Mouse (Mus musculus): ENCODE results near the gene Jund. TPM values are rescaled to one million over a fixed set of nuclear protein-coding genes. Genes with fewer than 3 reads are reported as not detected.

The Jund gene
- polyA plus RNA-seq (2012; fragmentation: generic; extraction: Trizol) = 128 TPM
- long read RNA-seq, experiment 1, transcript Jund-201 (1 exons, 1,668 nt) = major isoform, 20 of 20 reads
- long read RNA-seq, experiment 1, partial matches to known transcripts = 0 of 20 reads
- long read RNA-seq, experiment 1, other reads (novel, unspliced or antisense) = 0 of 20 reads
- long read RNA-seq, experiment 2, partial matches to known transcripts = 0 of 1 reads
- long read RNA-seq, experiment 2, other reads (novel, unspliced or antisense) = 0 of 1 reads

DNA sequence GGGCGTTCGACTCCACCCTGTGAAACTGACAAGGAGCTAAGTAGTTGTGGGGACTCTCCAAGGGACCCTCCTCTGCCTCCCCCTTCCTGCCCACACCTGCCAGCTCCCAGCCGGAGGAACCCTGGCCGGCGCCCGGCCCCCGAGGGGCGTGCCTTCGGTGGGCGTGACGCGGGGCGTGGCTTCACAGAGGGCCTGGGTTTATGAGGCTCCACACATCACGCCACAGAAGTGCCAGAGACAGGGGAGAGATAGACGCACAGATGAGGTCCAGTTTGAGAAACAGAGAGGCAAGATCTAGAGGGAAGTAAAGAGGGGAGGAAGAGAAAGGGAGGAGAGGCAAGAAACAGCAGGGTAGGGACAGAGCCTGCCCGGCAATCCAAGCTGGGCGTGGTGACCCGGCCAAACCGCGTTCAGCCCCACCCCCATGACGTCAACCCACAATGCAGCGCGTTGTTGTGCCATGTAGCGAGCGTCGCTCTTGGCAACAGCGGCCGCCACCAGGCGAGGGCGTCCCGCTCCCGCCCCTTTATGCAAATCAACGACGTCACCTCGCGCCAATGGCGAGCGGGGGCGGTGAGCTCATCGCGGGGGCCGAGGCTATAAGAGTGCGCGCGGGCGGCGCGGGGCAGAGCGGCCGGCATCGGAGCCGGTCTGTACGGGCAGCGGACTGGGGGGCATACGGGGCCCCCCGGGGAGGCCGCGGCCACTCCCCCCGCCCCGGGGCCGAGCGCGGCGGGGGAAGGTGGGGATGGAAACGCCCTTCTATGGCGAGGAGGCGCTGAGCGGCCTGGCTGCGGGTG lies at the start of gene Jund:
Gene Jund, plus strand, starts transcription at position 640 of the 800 bp plus-strand sequence.
- H3K36me3 ChIP-seq (ENCODE audit: control insufficient read depth, insufficient read depth) = no peaks in the 10 kb centered on the region
- peak within 1 kb of the TSS; percentile 80 for H3K4me3 ChIP-seq (ENCODE audit: insufficient read depth, poor library complexity, severe bottlenecking)
- H3K27me3 ChIP-seq (ENCODE audit: control insufficient read depth, insufficient read depth, insufficient read length) = no peaks in the 10 kb centered on the region
- peaks cover 10% of the 10 kb centered on the region for H3K79me3 ChIP-seq (ENCODE audit: low read depth)
- peak within 1 kb of the TSS; percentile 80 for H3ac ChIP-seq (ENCODE audit: control insufficient read depth, insufficient read length, low read depth)
- TF ChIP-seq FOSL1 (IDR thresholded peaks at IDR 0.05; ENCODE audit: insufficient read depth, low read length, poor library complexity, severe bottlenecking) = no peak
- no peak for TF ChIP-seq USF1 (IDR thresholded peaks at IDR 0.05; ENCODE audit: low read depth)
- no peak for TF ChIP-seq CEBPB (IDR thresholded peaks at IDR 0.05; ENCODE audit: low read depth)
- no peak for TF ChIP-seq MYOD1 (IDR thresholded peaks at IDR 0.05; ENCODE audit: control insufficient read depth, insufficient read length, low read depth)
- TF ChIP-seq MYOG (IDR thresholded peaks at IDR 0.05; ENCODE audit: control insufficient read depth, extremely low read depth, insufficient read length) = no peak
- no peak for TF ChIP-seq CTCF (IDR thresholded peaks at IDR 0.05; ENCODE audit: control insufficient read depth, insufficient read depth, insufficient read length)
- no peak for TF ChIP-seq MAX (IDR thresholded peaks at IDR 0.05)
- peaks cover 33% of the 10 kb centered on the region for H3K79me2 ChIP-seq (ENCODE audit: control insufficient read depth, insufficient read depth)

- Histone ChIP-seq H3K79me3 (ENCODE audit: low read depth) (no peaks in the 10 kb centered on the region), H3K36me3 (ENCODE audit: control insufficient read depth, insufficient read depth) (peaks cover 25% of the 10 kb centered on the region), H3K4me3 (ENCODE audit: insufficient read depth, poor library complexity, severe bottlenecking) (no peak overlapping the region), H3K79me2 (ENCODE audit: control insufficient read depth, insufficient read depth) (no peaks in the 10 kb centered on the region), H3ac (ENCODE audit: control insufficient read depth, insufficient read length, low read depth) (no peak overlapping the region), H3K27me3 (ENCODE audit: control insufficient read depth, insufficient read depth, insufficient read length) (no peaks in the 10 kb centered on the region)
- TF ChIP-seq CEBPB (IDR thresholded peaks at IDR 0.05; ENCODE audit: low read depth) (no peak), USF1 (IDR thresholded peaks at IDR 0.05; ENCODE audit: low read depth) (peak; percentile 69), MYOD1 (IDR thresholded peaks at IDR 0.05; ENCODE audit: control insufficient read depth, insufficient read length, low read depth) (no peak)
These were observed 49.4 kb upstream of the Jund start for GRCm38 (mm10) chr8:70649324-70649723.

GRCm38 (mm10) chr8:70650351-70650750 lies 48.4 kb upstream of the Jund start:
- Histone ChIP-seq H3K4me3 (ENCODE audit: insufficient read depth, poor library complexity, severe bottlenecking) (no peak overlapping the region), H3ac (ENCODE audit: control insufficient read depth, insufficient read length, low read depth) (no peak overlapping the region), H3K36me3 (ENCODE audit: control insufficient read depth, insufficient read depth) (peaks cover 27% of the 10 kb centered on the region), H3K79me2 (ENCODE audit: control insufficient read depth, insufficient read depth) (no peaks in the 10 kb centered on the region), H3K79me3 (ENCODE audit: low read depth) (no peaks in the 10 kb centered on the region), H3K27me3 (ENCODE audit: control insufficient read depth, insufficient read depth, insufficient read length) (no peaks in the 10 kb centered on the region)
- TF ChIP-seq USF1 (IDR thresholded peaks at IDR 0.05; ENCODE audit: low read depth) (no peak), CTCF (IDR thresholded peaks at IDR 0.05; ENCODE audit: control insufficient read depth, insufficient read depth, insufficient read length) (no peak), FOSL1 (IDR thresholded peaks at IDR 0.05; ENCODE audit: insufficient read depth, low read length, poor library complexity, severe bottlenecking) (no peak), CEBPB (IDR thresholded peaks at IDR 0.05; ENCODE audit: low read depth) (no peak), MAX (IDR thresholded peaks at IDR 0.05) (no peak), MYOD1 (IDR thresholded peaks at IDR 0.05; ENCODE audit: control insufficient read depth, insufficient read length, low read depth) (no peak), MYOG (IDR thresholded peaks at IDR 0.05; ENCODE audit: control insufficient read depth, extremely low read depth, insufficient read length) (no peak)

DNA sequence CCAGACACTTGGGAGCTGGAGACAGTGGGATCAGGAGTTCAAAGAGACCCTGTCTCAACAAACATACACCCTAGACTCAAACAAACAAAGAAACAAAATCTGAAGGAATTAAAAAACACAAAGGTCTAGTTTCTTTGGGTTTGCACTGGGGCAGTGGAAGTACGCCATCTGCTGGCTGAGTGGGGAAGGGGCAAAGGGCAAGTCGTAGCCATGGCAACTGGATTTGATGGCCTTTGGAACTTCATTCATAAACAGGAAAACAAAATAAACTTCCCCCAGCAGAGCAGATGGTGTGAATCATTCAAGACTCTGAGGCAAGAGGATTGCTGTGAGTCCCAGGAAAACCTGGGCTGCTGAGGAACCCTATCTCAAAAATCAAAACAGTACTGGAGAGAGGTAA lies 45.5 kb upstream of the Jund start:
- Histone ChIP-seq H3K79me3 (ENCODE audit: low read depth) (no peaks in the 10 kb centered on the region), H3K4me3 (ENCODE audit: insufficient read depth, poor library complexity, severe bottlenecking) (no peak overlapping the region), H3K36me3 (ENCODE audit: control insufficient read depth, insufficient read depth) (peaks cover 44% of the 10 kb centered on the region), H3K79me2 (ENCODE audit: control insufficient read depth, insufficient read depth) (peaks cover 10% of the 10 kb centered on the region), H3ac (ENCODE audit: control insufficient read depth, insufficient read length, low read depth) (no peak overlapping the region), H3K27me3 (ENCODE audit: control insufficient read depth, insufficient read depth, insufficient read length) (no peaks in the 10 kb centered on the region)
- TF ChIP-seq MAX (IDR thresholded peaks at IDR 0.05) (no peak), CTCF (IDR thresholded peaks at IDR 0.05; ENCODE audit: control insufficient read depth, insufficient read depth, insufficient read length) (peak; percentile 26)

- Histone ChIP-seq H3K36me3 (ENCODE audit: control insufficient read depth, insufficient read depth) (peaks cover 44% of the 10 kb centered on the region), H3K79me2 (ENCODE audit: control insufficient read depth, insufficient read depth) (peaks cover 18% of the 10 kb centered on the region), H3K79me3 (ENCODE audit: low read depth) (no peaks in the 10 kb centered on the region), H3K4me3 (ENCODE audit: insufficient read depth, poor library complexity, severe bottlenecking) (no peak overlapping the region), H3ac (ENCODE audit: control insufficient read depth, insufficient read length, low read depth) (no peak overlapping the region), H3K27me3 (ENCODE audit: control insufficient read depth, insufficient read depth, insufficient read length) (no peaks in the 10 kb centered on the region)
- TF ChIP-seq MYOG (IDR thresholded peaks at IDR 0.05; ENCODE audit: control insufficient read depth, extremely low read depth, insufficient read length) (no peak), FOSL1 (IDR thresholded peaks at IDR 0.05; ENCODE audit: insufficient read depth, low read length, poor library complexity, severe bottlenecking) (no peak), MAX (IDR thresholded peaks at IDR 0.05) (no peak)
These were observed 44.6 kb upstream of the Jund start for GRCm38 (mm10) chr8:70654121-70654520.

DNA sequence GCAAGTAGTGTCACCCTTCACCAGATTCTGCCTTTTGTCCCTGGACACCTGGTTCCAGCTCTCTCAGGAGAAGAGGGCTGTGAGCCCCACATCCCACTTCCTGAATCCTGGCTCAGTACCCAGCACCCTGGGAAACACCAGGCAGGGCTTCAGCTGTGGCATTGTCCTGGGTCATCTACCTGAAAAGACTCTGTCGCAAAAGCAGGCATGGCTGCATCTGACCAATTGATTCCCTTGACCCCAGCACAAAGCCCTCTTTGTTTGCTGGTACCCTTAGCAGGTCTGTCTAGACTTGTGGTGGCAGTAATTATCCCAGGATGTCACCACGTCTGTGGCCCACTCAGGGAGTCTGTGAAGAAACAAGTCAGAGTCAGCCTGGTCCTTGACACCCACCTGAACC lies 43.3 kb upstream of the Jund start:
- no peaks in the 10 kb centered on the region for H3K79me3 ChIP-seq (ENCODE audit: low read depth)
- peaks cover 34% of the 10 kb centered on the region for H3K36me3 ChIP-seq (ENCODE audit: control insufficient read depth, insufficient read depth)
- no peak overlapping the region for H3ac ChIP-seq (ENCODE audit: control insufficient read depth, insufficient read length, low read depth)
- peaks cover 19% of the 10 kb centered on the region for H3K79me2 ChIP-seq (ENCODE audit: control insufficient read depth, insufficient read depth)
- no peaks in the 10 kb centered on the region for H3K27me3 ChIP-seq (ENCODE audit: control insufficient read depth, insufficient read depth, insufficient read length)
- no peak overlapping the region for H3K4me3 ChIP-seq (ENCODE audit: insufficient read depth, poor library complexity, severe bottlenecking)
- no peak for TF ChIP-seq USF1 (IDR thresholded peaks at IDR 0.05; ENCODE audit: low read depth)
- no peak for TF ChIP-seq FOSL1 (IDR thresholded peaks at IDR 0.05; ENCODE audit: insufficient read depth, low read length, poor library complexity, severe bottlenecking)
- TF ChIP-seq CTCF (IDR thresholded peaks at IDR 0.05; ENCODE audit: control insufficient read depth, insufficient read depth, insufficient read length) = no peak
- TF ChIP-seq MYOD1 (IDR thresholded peaks at IDR 0.05; ENCODE audit: control insufficient read depth, insufficient read length, low read depth) = no peak
- no peak for TF ChIP-seq CEBPB (IDR thresholded peaks at IDR 0.05; ENCODE audit: low read depth)
- TF ChIP-seq MAX (IDR thresholded peaks at IDR 0.05) = no peak
- no peak for TF ChIP-seq MYOG (IDR thresholded peaks at IDR 0.05; ENCODE audit: control insufficient read depth, extremely low read depth, insufficient read length)
